Mouse (Mus musculus): Measurements from ENCODE around the gene Nfix.

Nfix gene

DNA sequence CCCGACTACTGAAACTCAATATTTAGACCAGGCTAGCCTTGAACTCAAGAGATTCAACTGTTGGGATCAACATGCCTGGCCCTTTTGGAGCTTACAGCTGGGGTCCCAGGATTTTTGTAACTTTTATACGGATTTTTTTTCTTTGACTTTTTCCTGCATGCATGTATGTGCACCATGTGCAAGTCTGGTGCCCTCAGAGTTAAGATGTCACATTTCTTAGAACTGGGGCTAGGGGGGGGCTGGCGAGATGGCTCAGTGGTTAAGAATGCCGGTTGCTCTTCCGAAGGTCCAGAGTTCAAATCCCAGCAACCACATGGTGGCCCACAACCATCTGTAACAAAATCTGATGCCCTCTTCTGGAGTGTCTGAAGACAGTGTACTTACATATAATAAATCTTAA is 99.6 kb downstream of the Nfix start:
- no peak for TF ChIP-seq NANOG (IDR thresholded peaks at IDR 0.05; ENCODE audit: borderline replicate concordance, low read length)
- no peak for TF ChIP-seq CTCF (conservative IDR thresholded peaks at IDR 0.05; ENCODE audit: low read length)
- TF ChIP-seq POU5F1 (IDR thresholded peaks at IDR 0.05; ENCODE audit: borderline replicate concordance, low read length) = no peak
- H3K4me3 ChIP-seq (replicated peaks; ENCODE audit: low read length) = no peak overlapping the region

DNA sequence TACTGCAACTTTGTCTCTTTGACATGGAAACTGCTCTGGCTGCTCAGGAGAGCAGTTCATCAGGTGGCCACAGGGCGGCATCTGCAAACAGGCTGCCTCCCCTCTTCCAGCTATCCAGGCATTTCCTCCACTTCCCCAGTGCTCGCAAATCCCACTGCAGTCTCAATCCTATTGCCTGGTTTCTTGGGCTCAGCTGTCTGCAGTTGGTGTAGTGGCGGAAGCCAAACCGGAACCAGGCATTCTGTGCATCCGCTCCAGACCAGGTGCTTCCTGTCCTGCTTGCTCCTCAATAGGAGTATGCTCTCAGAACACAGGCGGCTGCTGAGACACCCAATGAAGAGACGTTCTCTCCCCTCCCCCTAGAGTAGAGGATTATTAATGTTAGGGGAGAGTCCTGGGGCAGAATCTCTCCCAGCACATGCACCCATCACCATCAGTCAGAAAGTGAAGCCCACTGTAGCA is 100.3 kb downstream of the Nfix start:
- H3K4me1 ChIP-seq (replicated peaks; ENCODE audit: low read depth, low read length) = peaks cover 70% of the 10 kb centered on the region

More for the DNA sequence above, 99.6 kb downstream of the Nfix start:
- peaks cover 70% of the 10 kb centered on the region for H3K4me1 ChIP-seq (replicated peaks; ENCODE audit: low read depth, low read length)
- no peaks in the 10 kb centered on the region for H3K9me3 ChIP-seq (ENCODE audit: low read length)
- H3K27me3 ChIP-seq (ENCODE audit: insufficient read depth, low read length) = peaks cover 43% of the 10 kb centered on the region
- peaks cover 48% of the 10 kb centered on the region for H3K36me3 ChIP-seq (ENCODE audit: insufficient read depth, low read length)

DNA sequence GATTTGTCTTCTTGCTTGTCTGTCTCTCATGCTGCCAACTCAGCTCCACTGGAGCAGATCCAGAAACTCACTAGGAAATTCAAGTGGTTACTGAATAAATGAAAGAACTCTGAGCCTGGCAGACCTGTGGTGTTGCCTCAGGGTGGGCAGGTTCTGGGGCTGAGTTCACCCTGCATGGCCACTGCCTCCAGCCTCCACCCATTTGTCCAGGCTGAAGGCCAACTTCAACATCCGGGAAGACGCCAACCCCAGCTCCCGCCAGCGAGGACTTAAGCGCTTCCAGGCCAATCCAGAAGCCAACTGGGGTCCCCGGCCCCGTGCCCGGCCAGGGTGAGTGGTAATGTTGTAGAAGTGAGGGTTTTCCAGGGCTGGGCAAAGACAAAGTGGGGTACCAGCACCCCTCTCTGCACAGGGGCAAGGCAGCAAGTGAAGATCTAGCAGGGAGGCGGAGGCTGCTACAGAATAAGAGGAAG is 101.2 kb downstream of the Nfix start:
- TF ChIP-seq POU5F1 (IDR thresholded peaks at IDR 0.05; ENCODE audit: borderline replicate concordance, low read length) (no peak), NANOG (IDR thresholded peaks at IDR 0.05; ENCODE audit: borderline replicate concordance, low read length) (no peak), CTCF (conservative IDR thresholded peaks at IDR 0.05; ENCODE audit: low read length) (no peak)
- Histone ChIP-seq H3K4me1 (replicated peaks; ENCODE audit: low read depth, low read length) (peaks cover 71% of the 10 kb centered on the region), H3K4me3 (replicated peaks; ENCODE audit: low read length) (no peak overlapping the region), H3K9me3 (ENCODE audit: low read length) (no peaks in the 10 kb centered on the region), H3K27me3 (ENCODE audit: insufficient read depth, low read length) (peaks cover 27% of the 10 kb centered on the region), H3K36me3 (ENCODE audit: insufficient read depth, low read length) (peaks cover 64% of the 10 kb centered on the region)

More for the DNA sequence above, 100.3 kb downstream of the Nfix start:
- TF ChIP-seq NANOG (IDR thresholded peaks at IDR 0.05; ENCODE audit: borderline replicate concordance, low read length) (no peak), CTCF (conservative IDR thresholded peaks at IDR 0.05; ENCODE audit: low read length) (peak; percentile 80)
- H3K27me3 ChIP-seq (ENCODE audit: insufficient read depth, low read length) = peaks cover 37% of the 10 kb centered on the region
- no peak overlapping the region for H3K4me3 ChIP-seq (replicated peaks; ENCODE audit: low read length)
- H3K9me3 ChIP-seq (ENCODE audit: low read length) = no peaks in the 10 kb centered on the region
- peaks cover 55% of the 10 kb centered on the region for H3K36me3 ChIP-seq (ENCODE audit: insufficient read depth, low read length)

DNA sequence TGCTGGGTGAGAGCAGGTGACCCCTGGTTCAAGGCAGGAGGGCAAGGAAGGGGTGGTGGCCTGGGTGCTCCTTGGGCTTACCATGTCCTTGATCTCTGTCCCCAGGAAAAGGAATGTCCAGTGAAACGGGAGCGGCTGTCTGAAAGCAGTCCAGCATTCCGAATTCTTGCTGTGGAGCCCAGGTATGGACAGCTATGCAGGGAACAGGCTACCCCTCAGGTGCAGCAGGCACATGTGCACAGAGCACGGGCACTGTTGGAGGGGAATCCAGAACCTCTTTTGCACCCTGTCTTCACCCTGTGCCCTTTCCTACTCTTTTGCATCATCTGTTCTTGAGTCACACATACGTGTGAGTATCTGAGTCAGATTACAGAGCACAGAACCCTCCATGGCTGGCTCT is 101.9 kb downstream of the Nfix start:
- peaks cover 70% of the 10 kb centered on the region for H3K4me1 ChIP-seq (replicated peaks; ENCODE audit: low read depth, low read length)
- TF ChIP-seq POU5F1 (IDR thresholded peaks at IDR 0.05; ENCODE audit: borderline replicate concordance, low read length) = no peak
- no peak for TF ChIP-seq NANOG (IDR thresholded peaks at IDR 0.05; ENCODE audit: borderline replicate concordance, low read length)
- no peak for TF ChIP-seq CTCF (conservative IDR thresholded peaks at IDR 0.05; ENCODE audit: low read length)
- peaks cover 71% of the 10 kb centered on the region for H3K36me3 ChIP-seq (ENCODE audit: insufficient read depth, low read length)
- H3K27me3 ChIP-seq (ENCODE audit: insufficient read depth, low read length) = peaks cover 21% of the 10 kb centered on the region
- H3K4me3 ChIP-seq (replicated peaks; ENCODE audit: low read length) = no peak overlapping the region
- no peaks in the 10 kb centered on the region for H3K9me3 ChIP-seq (ENCODE audit: low read length)

DNA sequence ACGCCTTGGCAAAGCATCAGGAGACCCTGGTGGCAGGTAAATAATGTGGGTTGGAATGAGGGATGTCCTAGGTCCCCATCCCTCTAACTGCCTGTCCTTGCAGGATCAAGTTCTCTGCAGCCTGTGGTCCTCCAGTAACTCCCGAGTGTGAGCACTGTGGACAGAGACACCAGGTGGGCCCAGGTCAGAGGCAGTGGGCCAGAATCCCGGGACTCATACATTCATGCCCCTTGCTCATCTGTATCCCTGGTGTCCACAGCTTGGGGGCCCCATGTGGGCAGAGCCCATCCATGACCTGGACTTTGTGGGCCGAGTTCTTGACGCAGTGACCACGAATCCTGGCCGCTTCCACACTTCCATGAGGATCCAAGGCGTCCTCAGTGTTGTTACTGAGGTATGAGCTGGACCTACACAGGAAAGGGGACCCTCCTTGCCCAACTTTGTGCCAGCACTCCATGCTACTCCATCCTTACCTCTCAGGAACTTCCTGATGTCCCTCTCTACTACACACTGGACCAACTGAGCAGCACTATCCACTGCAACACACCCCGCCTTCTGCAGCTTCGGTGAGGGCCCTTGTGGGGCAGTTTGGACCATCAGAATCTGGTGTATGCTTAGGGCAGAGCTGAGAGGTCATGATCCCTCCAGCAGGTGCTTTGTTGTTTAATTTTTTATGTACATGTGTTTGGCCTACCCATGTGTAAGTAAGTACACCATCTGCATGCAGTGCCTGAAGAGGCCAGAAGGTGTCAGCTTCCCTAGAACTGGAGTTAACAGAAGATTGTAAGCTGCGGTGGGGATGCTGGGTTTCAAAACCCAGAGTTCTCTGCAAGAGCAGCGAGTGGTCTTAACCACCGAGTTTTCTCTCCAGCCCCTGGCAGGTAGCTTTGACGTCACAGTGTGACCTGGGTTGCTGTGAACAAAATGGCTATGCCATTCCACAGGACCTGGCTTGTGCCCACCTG is 102.7 kb downstream of the Nfix start:
- Histone ChIP-seq H3K36me3 (ENCODE audit: insufficient read depth, low read length) (peaks cover 79% of the 10 kb centered on the region), H3K27me3 (ENCODE audit: insufficient read depth, low read length) (peaks cover 13% of the 10 kb centered on the region), H3K4me3 (replicated peaks; ENCODE audit: low read length) (no peak overlapping the region)

DNA sequence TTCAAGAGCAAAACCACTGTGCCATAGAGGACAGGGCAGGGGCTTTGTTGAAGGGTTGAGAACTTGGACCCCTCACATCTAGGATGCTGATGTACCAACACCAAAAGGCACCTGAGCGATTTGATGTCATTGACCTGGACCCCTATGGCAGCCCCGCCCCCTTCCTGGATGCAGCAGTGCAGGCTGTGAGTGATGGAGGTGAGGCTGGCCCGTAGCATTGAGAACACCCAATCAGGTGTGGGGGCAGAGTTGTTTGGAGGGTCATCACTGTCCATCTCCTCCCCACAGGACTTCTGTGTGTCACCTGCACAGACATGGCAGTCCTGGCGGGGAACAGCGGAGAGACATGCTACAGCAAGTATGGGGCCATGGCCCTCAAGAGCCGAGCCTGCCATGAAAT is 105.0 kb downstream of the Nfix start:
- TF ChIP-seq CTCF (conservative IDR thresholded peaks at IDR 0.05; ENCODE audit: low read length) (no peak), POU5F1 (IDR thresholded peaks at IDR 0.05; ENCODE audit: borderline replicate concordance, low read length) (no peak), NANOG (IDR thresholded peaks at IDR 0.05; ENCODE audit: borderline replicate concordance, low read length) (no peak)
- Histone ChIP-seq H3K9me3 (ENCODE audit: low read length) (no peaks in the 10 kb centered on the region), H3K27me3 (ENCODE audit: insufficient read depth, low read length) (no peaks in the 10 kb centered on the region)

More for the DNA sequence above, 102.7 kb downstream of the Nfix start:
- Histone ChIP-seq H3K4me1 (replicated peaks; ENCODE audit: low read depth, low read length) (peaks cover 74% of the 10 kb centered on the region), H3K9me3 (ENCODE audit: low read length) (no peaks in the 10 kb centered on the region)
- TF ChIP-seq CTCF (conservative IDR thresholded peaks at IDR 0.05; ENCODE audit: low read length) (peak; percentile 48), NANOG (IDR thresholded peaks at IDR 0.05; ENCODE audit: borderline replicate concordance, low read length) (no peak)

DNA sequence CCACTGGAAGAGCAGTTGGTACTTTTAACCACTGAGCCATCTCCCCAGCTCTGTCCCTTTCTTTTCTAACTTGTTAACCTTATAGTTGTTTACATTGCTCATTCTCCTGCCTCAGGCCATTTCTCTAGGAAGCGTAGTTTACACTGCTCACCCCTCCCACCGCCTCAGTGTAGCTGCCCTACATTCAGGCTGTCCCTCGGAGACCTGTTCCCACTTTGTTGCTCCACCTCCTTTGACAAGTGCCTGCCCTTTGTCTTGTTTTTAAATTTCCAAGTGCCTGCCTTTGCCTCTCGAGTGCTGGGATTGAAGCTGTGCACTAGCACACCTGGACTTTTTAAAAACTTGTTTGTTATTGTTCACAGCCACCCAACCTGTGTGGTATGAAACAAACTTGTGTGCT is 106.8 kb downstream of the Nfix start:
- Histone ChIP-seq H3K27me3 (ENCODE audit: insufficient read depth, low read length) (no peaks in the 10 kb centered on the region), H3K9me3 (ENCODE audit: low read length) (no peaks in the 10 kb centered on the region), H3K36me3 (ENCODE audit: insufficient read depth, low read length) (peaks cover 83% of the 10 kb centered on the region), H3K4me1 (replicated peaks; ENCODE audit: low read depth, low read length) (peaks cover 68% of the 10 kb centered on the region), H3K4me3 (replicated peaks; ENCODE audit: low read length) (no peak overlapping the region)
- TF ChIP-seq CTCF (conservative IDR thresholded peaks at IDR 0.05; ENCODE audit: low read length) = no peak
- TF ChIP-seq POU5F1 (IDR thresholded peaks at IDR 0.05; ENCODE audit: borderline replicate concordance, low read length) = no peak
- no peak for TF ChIP-seq NANOG (IDR thresholded peaks at IDR 0.05; ENCODE audit: borderline replicate concordance, low read length)

More for the DNA sequence above, 105.0 kb downstream of the Nfix start:
- H3K4me1 ChIP-seq (replicated peaks; ENCODE audit: low read depth, low read length) = peaks cover 71% of the 10 kb centered on the region
- peaks cover 99% of the 10 kb centered on the region for H3K36me3 ChIP-seq (ENCODE audit: insufficient read depth, low read length)
- no peak overlapping the region for H3K4me3 ChIP-seq (replicated peaks; ENCODE audit: low read length)

DNA sequence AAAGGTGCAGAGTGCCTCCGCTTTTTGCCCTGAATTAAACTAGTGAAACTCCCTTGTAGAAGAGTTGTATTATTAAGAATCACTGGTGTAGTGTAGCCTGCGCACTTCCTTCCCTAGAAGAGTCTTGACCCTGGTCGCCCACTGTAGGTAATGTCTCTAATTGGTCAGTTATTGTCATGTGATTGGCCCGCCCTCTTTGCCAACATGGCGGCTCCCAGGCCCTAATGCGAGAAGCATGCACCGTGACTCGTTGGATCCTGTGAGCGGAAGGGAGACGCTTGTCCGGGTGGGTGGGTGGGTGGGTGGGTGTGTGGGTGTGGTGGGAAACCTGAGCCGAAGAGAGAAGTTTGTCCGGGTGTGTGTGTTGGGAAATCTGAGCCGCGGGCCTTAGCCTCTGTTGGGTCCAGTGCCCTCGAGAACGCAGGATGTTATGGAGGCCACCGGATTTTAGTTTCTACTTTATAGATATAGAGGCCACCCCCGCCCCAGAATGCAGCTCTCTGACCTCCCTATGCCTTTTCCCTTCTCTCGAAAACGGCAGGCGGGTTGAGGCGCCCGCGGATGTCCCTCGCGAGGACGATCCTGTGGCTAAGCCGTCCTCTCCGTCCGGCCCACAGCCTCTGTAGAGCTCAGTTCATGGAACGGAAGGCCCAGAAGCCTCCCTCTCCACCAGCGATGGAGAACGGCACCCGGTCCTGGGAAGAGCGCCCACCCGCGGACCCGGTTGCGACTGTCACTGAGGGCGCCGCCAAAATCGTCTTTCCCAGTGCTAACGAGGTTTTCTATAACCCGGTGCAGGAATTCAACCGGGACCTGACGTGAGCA is 110.8 kb downstream of the Nfix start:
- Histone ChIP-seq H3K4me1 (replicated peaks; ENCODE audit: low read depth, low read length) (peaks cover 62% of the 10 kb centered on the region), H3K9me3 (ENCODE audit: low read length) (no peaks in the 10 kb centered on the region), H3K36me3 (ENCODE audit: insufficient read depth, low read length) (peaks cover 59% of the 10 kb centered on the region), H3K27me3 (ENCODE audit: insufficient read depth, low read length) (no peaks in the 10 kb centered on the region), H3K4me3 (replicated peaks; ENCODE audit: low read length) (peak overlapping the region; percentile 97)
- no peak for TF ChIP-seq CTCF (conservative IDR thresholded peaks at IDR 0.05; ENCODE audit: low read length)
- TF ChIP-seq POU5F1 (IDR thresholded peaks at IDR 0.05; ENCODE audit: borderline replicate concordance, low read length) = no peak
- TF ChIP-seq NANOG (IDR thresholded peaks at IDR 0.05; ENCODE audit: borderline replicate concordance, low read length) = no peak
